Mouse (Mus musculus) liver (tissue): Measurements from ENCODE around the gene Srsf5.
"Not testable (repeated sequence)": the region's sequence is repeated elsewhere in the genome, so short reads cannot be mapped to it uniquely, and the experiment has no call there.

Experiments
- DNase-seq: peaks from one replicate; pipeline ENCODE4 v3.0.0-alpha.2; 2020; ENCODE audit warnings: mixed read lengths

Gene Srsf5

DNA sequence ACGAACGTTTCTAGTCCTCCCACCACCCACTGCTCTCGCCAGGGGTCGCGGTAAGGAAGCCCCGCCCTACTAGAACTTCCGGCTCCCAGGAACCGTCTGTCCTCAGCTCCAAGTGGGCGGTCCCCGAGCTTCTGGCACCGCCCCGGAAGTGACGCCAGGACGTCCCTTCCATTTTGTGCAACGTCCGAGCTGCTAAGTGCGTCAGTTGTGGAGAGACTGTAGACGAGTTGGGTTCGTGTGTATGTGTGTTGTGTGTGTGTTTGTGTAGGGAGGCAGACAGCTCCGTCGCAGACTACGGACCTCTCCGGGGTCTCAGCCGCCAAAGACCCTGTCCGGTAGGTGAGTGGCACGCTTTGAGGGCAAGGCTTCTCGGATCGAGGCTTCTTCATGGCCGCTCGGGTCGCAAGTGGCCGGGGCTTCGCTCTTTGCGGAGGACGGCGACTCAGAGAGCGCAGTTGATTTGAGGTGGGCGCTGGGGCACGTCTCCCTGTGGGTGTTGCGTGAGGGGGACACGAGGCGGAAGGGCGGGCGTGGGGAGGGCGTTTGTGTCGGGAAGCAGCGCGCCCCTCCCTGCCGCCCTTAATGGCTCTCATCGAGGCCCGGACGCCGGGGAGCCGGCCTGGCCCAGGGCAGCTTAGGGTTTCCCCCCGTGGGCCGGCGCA lies at the start of gene Srsf5:
Gene Srsf5 (plus strand): TSS at position 171 of the 662 bp plus-strand sequence.
- DNase-seq, result peak; percentile 97

GRCm38 (mm10) chr12:80909631-80910030 lies 35.7 kb upstream of the Srsf5 start:
- no peak for DNase-seq

GRCm38 (mm10) chr12:80917764-80918163 lies 27.5 kb upstream of the Srsf5 start:
- DNase-seq, result peak; percentile 71

GRCm38 (mm10) chr12:80921301-80921700 lies 24.0 kb upstream of the Srsf5 start:
- no peak for DNase-seq

- peak; percentile 45 for DNase-seq
Observed at GRCm38 (mm10) chr12:80922869-80923268, 22.4 kb upstream of the Srsf5 start.

GRCm38 (mm10) chr12:80923602-80924001 lies 21.7 kb upstream of the Srsf5 start:
- no peak for DNase-seq

- no peak for DNase-seq
Observed at GRCm38 (mm10) chr12:80924205-80924604, 21.1 kb upstream of the Srsf5 start.

DNA sequence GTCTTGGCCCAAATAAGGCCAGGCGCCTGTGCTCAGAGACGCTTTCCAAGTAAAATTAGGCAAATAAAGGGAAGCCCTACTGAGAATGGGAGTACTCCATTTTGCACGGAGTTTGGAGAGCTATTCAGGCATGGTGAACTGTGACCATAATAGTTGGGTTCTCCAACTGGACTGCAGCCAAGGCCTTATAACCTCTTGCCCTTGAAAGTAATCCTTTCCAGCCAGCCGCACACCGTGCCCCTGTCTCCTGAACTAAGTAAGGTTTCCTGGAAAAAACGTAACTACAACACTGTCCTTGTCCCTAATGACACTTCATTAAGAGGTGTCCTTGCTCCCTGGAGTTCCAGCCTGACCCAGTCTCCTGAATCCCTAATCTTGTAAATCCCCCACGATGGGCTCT lies 19.4 kb upstream of the Srsf5 start:
- DNase-seq, result no peak

DNA sequence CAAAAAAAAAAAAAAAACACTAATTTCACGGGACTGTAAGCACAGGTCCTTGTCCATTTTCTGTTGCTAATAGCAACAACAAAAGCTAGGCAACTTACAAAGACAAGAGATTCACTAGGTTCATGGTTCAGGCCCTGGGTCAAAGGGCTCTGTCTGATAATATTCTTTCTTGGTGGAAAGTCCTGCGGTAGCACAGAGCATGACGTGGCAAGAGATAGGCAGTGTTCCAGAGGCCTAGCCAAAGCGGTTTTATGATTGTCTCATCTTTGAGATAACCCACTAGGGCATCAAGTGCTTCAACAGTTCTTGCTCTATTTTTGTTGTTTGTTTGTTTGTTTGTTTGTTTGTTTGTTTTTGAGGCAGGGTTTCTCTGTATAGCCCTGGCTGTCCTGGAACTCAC lies 18.8 kb upstream of the Srsf5 start:
- peak; percentile 47 for DNase-seq

- DNase-seq, result no peak
Observed at GRCm38 (mm10) chr12:80927518-80927917, 17.8 kb upstream of the Srsf5 start.

DNA sequence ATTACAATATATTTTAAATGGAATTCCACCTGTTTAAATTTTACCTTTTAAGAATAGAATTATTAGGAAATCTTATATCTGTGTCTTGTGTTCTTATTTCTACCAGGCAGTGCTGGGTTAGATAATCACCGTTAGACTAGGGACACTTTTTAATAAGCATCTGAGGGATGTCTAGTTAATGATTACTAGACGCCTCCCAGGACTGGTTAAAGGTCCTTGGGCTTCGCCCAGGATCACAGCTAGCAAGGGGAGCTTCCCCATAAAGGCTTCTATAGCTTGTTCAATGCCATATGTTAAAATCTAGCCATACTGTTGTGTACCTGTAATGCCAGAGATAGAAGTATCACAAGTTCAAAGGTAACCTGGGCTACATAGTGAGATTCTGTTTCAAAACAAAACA lies 16.4 kb upstream of the Srsf5 start:
- DNase-seq, result no peak

- peak; percentile 74 for DNase-seq
Observed at GRCm38 (mm10) chr12:80930141-80930540, 15.2 kb upstream of the Srsf5 start.

DNA sequence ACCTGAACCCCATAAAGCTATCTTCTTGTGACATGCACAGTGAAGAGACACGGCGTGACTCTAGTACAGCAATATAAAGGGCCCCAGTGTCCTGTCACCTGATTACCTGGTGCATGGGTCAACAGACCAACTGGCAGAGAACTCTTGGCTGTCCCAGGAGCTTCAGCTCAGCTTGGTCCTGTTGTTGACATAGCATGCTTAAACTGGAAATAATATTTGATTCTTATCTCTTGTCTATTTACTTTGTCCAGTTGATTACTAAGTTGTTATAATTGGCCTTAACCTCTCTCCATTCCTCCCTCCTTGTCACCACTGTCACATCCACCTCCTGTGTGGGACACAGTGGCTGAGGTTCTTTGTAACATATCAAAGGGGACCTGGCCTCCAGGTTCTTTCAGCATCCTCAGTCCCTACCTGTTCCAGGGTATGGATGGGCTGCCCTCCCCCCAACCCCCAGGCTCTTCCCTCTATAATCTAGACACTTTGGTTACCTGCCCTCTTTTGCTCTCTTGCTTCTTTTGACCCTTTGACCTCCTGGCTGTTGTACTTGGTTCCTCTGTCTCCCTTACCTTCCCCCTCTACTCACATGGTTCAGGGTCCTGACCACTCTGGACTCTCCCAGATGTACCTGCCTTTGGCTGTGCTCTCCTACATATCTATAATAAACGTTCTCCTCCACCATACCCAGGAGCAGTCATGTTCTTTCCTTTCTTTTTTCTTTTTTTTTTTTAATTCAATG lies 13.7 kb upstream of the Srsf5 start:
- DNase-seq, result no peak

DNA sequence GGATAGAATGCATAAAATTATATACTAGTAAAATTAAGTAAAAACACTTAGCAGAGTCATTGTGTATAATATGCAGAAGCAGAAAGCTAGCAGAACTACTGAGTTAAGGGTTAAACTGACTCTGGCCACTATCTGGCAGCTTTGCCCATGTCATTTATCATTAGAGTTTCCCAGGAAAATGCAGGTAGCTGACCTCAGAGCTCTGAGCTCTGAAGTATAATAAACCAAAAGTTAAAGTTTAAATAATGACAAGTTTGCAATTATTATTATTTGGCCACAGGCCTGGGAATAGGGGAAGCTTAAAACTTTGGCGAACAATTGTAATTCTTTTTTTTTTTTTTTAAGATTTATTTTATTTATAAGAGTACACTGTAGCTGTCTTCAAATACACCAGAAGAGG lies 12.4 kb upstream of the Srsf5 start:
- no peak for DNase-seq

GRCm38 (mm10) chr12:80936751-80937150 lies 8.6 kb upstream of the Srsf5 start:
- no peak for DNase-seq

- DNase-seq, result no peak
Observed at GRCm38 (mm10) chr12:80937331-80938029, 7.8 kb upstream of the Srsf5 start.

DNA sequence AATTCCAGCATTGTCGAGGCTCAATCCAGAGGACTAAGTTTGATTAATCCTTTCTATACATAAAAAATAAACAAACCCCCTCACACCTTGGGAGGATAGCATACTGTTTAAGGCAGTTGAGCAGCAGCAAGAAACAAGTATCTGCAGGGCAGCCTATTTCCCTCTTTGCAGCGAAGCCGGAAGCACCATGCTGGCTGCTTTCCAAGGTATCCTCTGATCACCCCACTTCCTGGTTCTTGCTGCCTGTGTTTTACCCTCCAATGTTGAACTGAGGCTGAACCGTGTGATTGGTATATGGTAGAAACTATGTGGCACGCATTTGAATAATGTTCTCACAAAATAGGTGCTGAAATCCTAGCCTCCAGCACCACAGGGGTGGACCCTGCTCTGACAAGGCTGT lies 6.7 kb upstream of the Srsf5 start:
- DNase-seq, result peak; percentile 42

DNA sequence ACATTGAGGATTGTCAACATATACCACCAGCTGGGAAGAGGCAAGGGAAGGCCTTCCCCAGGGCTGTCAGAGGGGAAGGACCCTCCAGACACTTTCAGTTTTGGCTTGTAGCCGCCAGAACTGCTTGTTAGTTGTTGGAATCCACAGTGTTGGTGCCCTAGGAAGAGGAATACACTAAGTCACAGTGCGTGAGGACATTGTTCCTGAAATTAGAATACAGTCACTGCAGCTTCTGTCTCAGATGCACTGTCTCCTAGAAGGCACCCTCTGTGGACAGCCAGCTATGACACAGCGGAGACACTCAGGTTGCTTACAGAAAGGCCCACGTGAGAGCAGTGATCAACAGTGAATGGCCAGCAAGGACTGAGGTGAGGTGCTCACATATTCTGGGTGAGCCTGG lies 6.1 kb upstream of the Srsf5 start:
- no peak for DNase-seq

GRCm38 (mm10) chr12:80941886-80942285 lies 3.4 kb upstream of the Srsf5 start:
- no peak for DNase-seq

- peak; percentile 61 for DNase-seq
Observed at GRCm38 (mm10) chr12:80943395-80943794, 1.9 kb upstream of the Srsf5 start.

DNA sequence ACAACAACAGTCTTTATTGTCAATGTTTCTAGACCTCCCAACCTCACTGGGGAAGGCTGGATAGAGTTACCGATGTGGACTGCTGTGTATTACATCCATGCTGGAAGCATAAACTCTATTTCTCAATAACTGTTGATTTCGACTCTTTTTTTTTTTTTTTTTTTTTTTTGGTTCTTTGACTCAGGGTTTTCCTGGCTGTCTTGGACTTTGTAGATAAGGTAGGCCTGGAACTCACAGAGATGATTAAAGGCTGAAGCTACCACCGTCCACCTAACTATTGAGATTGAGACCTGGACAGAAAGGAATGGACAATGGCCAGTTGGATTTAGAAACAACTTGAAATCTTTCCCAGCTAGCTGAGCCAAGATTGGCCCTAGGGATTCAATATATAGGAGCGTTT lies 1.1 kb upstream of the Srsf5 start:
- no peak for DNase-seq

DNA sequence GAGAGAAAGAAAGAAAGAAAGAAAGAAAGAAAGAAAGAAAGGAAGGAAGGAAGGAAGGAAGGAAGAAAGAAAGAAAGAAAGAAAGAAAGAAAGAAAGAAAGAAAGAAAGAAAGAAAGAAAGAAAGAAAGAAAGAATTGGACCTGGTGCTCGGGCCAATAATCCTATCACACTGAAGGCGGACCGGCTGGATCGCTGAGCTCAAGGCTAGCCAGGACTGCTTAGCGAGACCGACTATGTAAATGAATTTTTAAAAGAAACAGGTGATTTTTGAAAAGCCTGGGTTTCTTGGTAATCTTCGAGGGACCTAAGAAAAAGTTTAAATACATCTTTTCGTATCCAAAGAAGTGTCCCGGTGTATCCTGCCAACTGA lies 356 bp upstream of the Srsf5 start:
- DNase-seq, result not testable (repeated sequence)

DNA sequence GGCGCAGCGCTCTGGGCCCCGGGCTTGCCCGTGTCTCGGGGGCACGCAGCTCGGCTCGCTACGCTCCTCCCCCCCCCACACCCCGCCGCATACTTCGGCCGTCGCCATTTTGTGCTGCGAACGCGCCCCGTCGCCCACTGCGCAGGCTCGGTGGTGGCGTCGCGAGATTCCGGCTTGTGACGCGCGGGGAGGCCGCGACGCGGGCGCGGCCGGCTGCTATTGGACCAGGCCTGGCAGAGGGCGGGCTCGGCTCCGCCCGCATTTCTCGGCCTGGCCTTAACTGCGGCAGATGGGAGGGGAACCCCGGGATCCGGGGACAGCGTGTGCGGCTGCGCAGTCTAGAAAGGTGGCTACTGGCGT lies 672 bp downstream of the Srsf5 start:
- DNase-seq, result peak; percentile 97

DNA sequence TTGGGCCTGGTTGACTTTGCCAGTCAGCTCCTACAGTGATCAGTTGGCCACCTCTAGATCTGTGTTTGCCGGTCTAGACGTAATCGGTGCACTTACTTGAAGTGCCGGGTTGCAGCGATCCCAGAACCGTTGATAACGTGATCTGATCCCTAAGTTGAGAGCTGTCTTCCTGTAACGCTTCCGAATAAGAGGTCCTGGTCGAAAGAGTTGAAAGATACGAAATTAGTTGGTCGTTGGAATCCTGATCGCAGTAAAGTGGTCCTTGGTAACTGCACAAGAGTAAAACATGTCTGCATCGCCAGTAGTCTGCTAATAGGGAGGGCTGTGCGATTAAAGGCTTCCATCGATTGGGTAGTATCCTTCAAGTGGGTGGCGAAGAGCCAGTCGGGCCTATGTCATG lies 2.9 kb downstream of the Srsf5 start:
- DNase-seq, result no peak
